Mouse (Mus musculus): ENCODE results near the gene Tk1. TPM values are rescaled to one million over a fixed set of nuclear protein-coding genes. Genes with fewer than 3 reads are reported as not detected.
"Not testable (repeated sequence)": the region's sequence is repeated elsewhere in the genome, so short reads cannot be mapped to it uniquely, and the experiment has no call there.

Tk1 gene
- polyA plus RNA-seq, 1 experiment, result 17.8 TPM

DNA sequence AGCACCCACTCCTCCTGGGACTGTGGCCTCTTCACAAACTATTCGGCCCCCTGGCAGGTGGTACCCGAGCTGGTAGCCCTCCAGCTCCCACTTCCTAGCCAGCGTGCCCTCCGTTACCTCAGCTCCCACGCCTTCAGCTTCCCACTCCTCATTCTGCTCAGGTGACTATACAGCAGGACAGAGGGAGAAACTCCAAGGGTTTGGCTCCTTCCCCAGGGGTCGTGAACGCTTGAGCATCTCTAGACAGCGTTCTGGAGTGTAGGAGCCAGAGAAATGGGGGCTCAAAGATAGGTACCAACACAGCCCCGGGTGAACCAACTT lies 34.5 kb downstream of the Tk1 start:
- H3K9me3 ChIP-seq (ENCODE audit: control insufficient read depth, low read length), result no peaks in the 10 kb centered on the region
- TF ChIP-seq GATA1 (IDR thresholded peaks at IDR 0.05; ENCODE audit: low read length) (no peak), TAL1 (IDR thresholded peaks at IDR 0.05; ENCODE audit: low read length) (no peak)
- peaks cover 81% of the 10 kb centered on the region for H3K4me1 ChIP-seq (ENCODE audit: control insufficient read depth)
- H3K4me3 ChIP-seq (replicated peaks), result peak overlapping the region; percentile 61
- H3K27me3 ChIP-seq (ENCODE audit: control insufficient read depth), result no peaks in the 10 kb centered on the region
- peaks cover 86% of the 10 kb centered on the region for H3K36me3 ChIP-seq (ENCODE audit: control insufficient read depth)

DNA sequence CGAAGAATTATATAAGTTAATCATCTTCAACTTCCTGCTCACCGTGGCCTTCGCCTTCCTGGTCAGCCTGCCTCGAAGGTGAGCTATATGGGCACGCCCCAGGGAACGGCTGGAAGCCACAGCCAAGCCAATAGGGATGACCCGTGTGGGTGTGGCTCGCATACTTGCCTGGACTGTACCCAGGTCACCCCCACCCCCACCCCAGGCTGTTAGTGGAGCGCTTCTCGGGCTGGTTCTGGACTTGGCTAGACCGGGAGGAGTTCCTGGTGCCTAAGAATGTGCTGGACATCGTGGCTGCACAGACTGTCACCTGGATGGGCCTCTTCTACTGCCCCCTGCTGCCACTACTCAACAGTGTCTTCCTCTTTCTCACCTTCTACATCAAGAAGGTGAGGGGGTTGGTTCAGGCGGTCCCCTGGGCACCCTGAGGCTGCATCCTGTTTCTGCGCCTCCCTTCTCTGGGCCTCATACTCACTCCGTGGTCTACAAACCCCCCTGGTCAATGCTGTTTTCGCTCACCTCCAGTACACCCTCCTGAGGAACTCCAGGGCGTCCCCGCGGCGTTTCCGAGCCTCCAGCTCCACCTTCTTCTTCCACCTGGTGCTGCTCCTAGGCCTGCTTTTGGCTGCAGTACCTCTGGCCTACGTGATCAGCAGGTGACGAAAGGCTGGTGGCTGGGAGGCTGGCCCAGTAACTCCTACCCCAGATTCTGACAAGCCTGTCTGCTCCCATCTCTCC lies 35.0 kb downstream of the Tk1 start:
- H3K9me3 ChIP-seq (ENCODE audit: control insufficient read depth, low read length), result no peaks in the 10 kb centered on the region
- peaks cover 87% of the 10 kb centered on the region for H3K36me3 ChIP-seq (ENCODE audit: control insufficient read depth)
- H3K4me3 ChIP-seq (replicated peaks), result peak overlapping the region; percentile 61
- peaks cover 79% of the 10 kb centered on the region for H3K4me1 ChIP-seq (ENCODE audit: control insufficient read depth)
- H3K27me3 ChIP-seq (ENCODE audit: control insufficient read depth), result no peaks in the 10 kb centered on the region
- no peak for TF ChIP-seq GATA1 (IDR thresholded peaks at IDR 0.05; ENCODE audit: low read length)
- no peak for TF ChIP-seq TAL1 (IDR thresholded peaks at IDR 0.05; ENCODE audit: low read length)

- peak overlapping the region; percentile 61 for H3K4me3 ChIP-seq (replicated peaks)
- peaks cover 80% of the 10 kb centered on the region for H3K4me1 ChIP-seq (ENCODE audit: control insufficient read depth)
- TF ChIP-seq TAL1 (IDR thresholded peaks at IDR 0.05; ENCODE audit: low read length), result no peak
- no peak for TF ChIP-seq GATA1 (IDR thresholded peaks at IDR 0.05; ENCODE audit: low read length)
- no peaks in the 10 kb centered on the region for H3K27me3 ChIP-seq (ENCODE audit: control insufficient read depth)
- peaks cover 90% of the 10 kb centered on the region for H3K36me3 ChIP-seq (ENCODE audit: control insufficient read depth)
- H3K9me3 ChIP-seq (ENCODE audit: control insufficient read depth, low read length), result no peaks in the 10 kb centered on the region
These were observed 35.6 kb downstream of the Tk1 start for GRCm38 (mm10) chr11:117790286-117790685.

- Histone ChIP-seq H3K36me3 (ENCODE audit: control insufficient read depth) (peaks cover 97% of the 10 kb centered on the region), H3K4me1 (ENCODE audit: control insufficient read depth) (peaks cover 82% of the 10 kb centered on the region)
- not testable (repeated sequence) for H3K27me3 ChIP-seq (ENCODE audit: control insufficient read depth); H3K9me3 ChIP-seq (ENCODE audit: control insufficient read depth, low read length); H3K4me3 ChIP-seq (replicated peaks)
- TF ChIP-seq TAL1 (IDR thresholded peaks at IDR 0.05; ENCODE audit: low read length), result peak; percentile 33; the same call in 1 of the 3 replicates
These were observed 37.4 kb downstream of the Tk1 start for GRCm38 (mm10) chr11:117788481-117788880.

- Histone ChIP-seq H3K36me3 (ENCODE audit: control insufficient read depth) (peaks cover 82% of the 10 kb centered on the region), H3K4me3 (replicated peaks) (peak overlapping the region; percentile 34), H3K27me3 (ENCODE audit: control insufficient read depth) (no peaks in the 10 kb centered on the region; the same call in 1 of the 2 replicates), H3K4me1 (ENCODE audit: control insufficient read depth) (peaks cover 80% of the 10 kb centered on the region), H3K9me3 (ENCODE audit: control insufficient read depth, low read length) (no peaks in the 10 kb centered on the region)
- TF ChIP-seq GATA1 (IDR thresholded peaks at IDR 0.05; ENCODE audit: low read length) (no peak), TAL1 (IDR thresholded peaks at IDR 0.05; ENCODE audit: low read length) (no peak)
These were observed 39.6 kb downstream of the Tk1 start for GRCm38 (mm10) chr11:117786294-117786693.

DNA sequence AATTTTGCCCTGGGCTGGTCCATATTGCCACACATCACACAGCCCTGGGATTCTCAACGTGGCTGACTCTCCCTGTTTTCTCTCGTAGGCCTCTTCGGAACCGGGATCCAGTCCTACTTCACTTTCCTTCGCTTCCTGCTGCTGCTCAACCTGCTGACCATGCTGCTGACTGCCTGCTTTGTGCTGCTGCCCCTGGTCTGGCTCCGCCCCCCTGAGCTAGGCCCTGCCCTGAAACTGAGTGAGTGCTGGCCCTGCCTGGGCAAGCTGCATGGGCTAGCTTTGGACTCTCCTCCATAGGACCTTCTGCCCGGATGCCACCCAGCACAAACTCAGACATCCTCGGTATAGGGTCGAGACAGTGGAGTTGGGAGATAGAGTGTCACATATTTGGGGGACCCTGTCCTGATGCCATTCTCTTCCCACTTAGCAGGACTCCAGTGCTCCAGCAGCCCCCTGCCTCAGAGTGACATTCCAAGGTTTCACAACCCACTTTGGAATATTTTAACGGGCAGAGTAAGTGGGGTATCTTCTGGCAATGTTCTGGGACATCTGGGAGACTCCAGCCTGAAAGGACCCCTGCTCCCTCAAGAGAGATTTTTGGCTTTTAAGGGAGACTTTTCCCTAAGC lies 42.1 kb downstream of the Tk1 start:
- peak overlapping the region; percentile 79 for H3K4me3 ChIP-seq (replicated peaks)
- H3K27me3 ChIP-seq (ENCODE audit: control insufficient read depth), result no peaks in the 10 kb centered on the region; the same call in 1 of the 2 replicates
- TF ChIP-seq TAL1 (IDR thresholded peaks at IDR 0.05; ENCODE audit: low read length), result no peak
- no peak for TF ChIP-seq GATA1 (IDR thresholded peaks at IDR 0.05; ENCODE audit: low read length)
- H3K9me3 ChIP-seq (ENCODE audit: control insufficient read depth, low read length), result no peaks in the 10 kb centered on the region
- H3K36me3 ChIP-seq (ENCODE audit: control insufficient read depth), result peaks cover 70% of the 10 kb centered on the region
- H3K4me1 ChIP-seq (ENCODE audit: control insufficient read depth), result peaks cover 76% of the 10 kb centered on the region

GRCm38 (mm10) chr11:117783089-117783488 lies 42.8 kb downstream of the Tk1 start:
- Histone ChIP-seq H3K36me3 (ENCODE audit: control insufficient read depth) (peaks cover 70% of the 10 kb centered on the region), H3K9me3 (ENCODE audit: control insufficient read depth, low read length) (no peaks in the 10 kb centered on the region), H3K4me1 (ENCODE audit: control insufficient read depth) (peaks cover 78% of the 10 kb centered on the region)

GRCm38 (mm10) chr11:117782705-117783034 lies 43.2 kb downstream of the Tk1 start:
- TF ChIP-seq TAL1 (IDR thresholded peaks at IDR 0.05; ENCODE audit: low read length) (no peak), GATA1 (IDR thresholded peaks at IDR 0.05; ENCODE audit: low read length) (no peak)
- H3K36me3 ChIP-seq (ENCODE audit: control insufficient read depth), result peaks cover 70% of the 10 kb centered on the region
- H3K4me3 ChIP-seq (replicated peaks), result peak overlapping the region; percentile 79
- no peaks in the 10 kb centered on the region; the same call in 1 of the 2 replicates for H3K27me3 ChIP-seq (ENCODE audit: control insufficient read depth)
- H3K4me1 ChIP-seq (ENCODE audit: control insufficient read depth), result peaks cover 83% of the 10 kb centered on the region
- H3K9me3 ChIP-seq (ENCODE audit: control insufficient read depth, low read length), result no peaks in the 10 kb centered on the region

More at GRCm38 (mm10) chr11:117783089-117783488, 42.8 kb downstream of the Tk1 start:
- H3K4me3 ChIP-seq (replicated peaks), result peak overlapping the region; percentile 79
- no peaks in the 10 kb centered on the region; the same call in 1 of the 2 replicates for H3K27me3 ChIP-seq (ENCODE audit: control insufficient read depth)
- TF ChIP-seq TAL1 (IDR thresholded peaks at IDR 0.05; ENCODE audit: low read length) (no peak), GATA1 (IDR thresholded peaks at IDR 0.05; ENCODE audit: low read length) (no peak)

GRCm38 (mm10) chr11:117781993-117782704 lies 43.7 kb downstream of the Tk1 start, which contains the start of the genes Tmc8 and Tmc6:
Tmc8 (plus strand) TSS chr11:117782076.
Tmc6 (minus strand) TSS chr11:117782198.
- H3K4me1 ChIP-seq (ENCODE audit: control insufficient read depth), result peaks cover 84% of the 10 kb centered on the region
- no peak for TF ChIP-seq GATA1 (IDR thresholded peaks at IDR 0.05; ENCODE audit: low read length)
- no peak for TF ChIP-seq TAL1 (IDR thresholded peaks at IDR 0.05; ENCODE audit: low read length)
- no peaks in the 10 kb centered on the region; the same call in 1 of the 2 replicates for H3K27me3 ChIP-seq (ENCODE audit: control insufficient read depth)
- H3K36me3 ChIP-seq (ENCODE audit: control insufficient read depth), result peaks cover 70% of the 10 kb centered on the region
- H3K4me3 ChIP-seq (replicated peaks), result peak within 1 kb of the TSS; percentile 79
- H3K9me3 ChIP-seq (ENCODE audit: control insufficient read depth, low read length), result no peaks in the 10 kb centered on the region

All from erythroblast, embryonic 14.5 days (primary cell).